In genomic region chr2:5825265-5825913, GRCm38 (mm10) we compare ENCODE assay signal across 17 mouse cellular contexts.
"Had no signal": no experiment of that assay in that cellular context is flagged by ENCODE, and none has a peak within 500 bp of the region (broad histone marks: within the 10 kb centered on the region; RNA-seq: fewer than 3 reads in every experiment).

No protein-coding gene starts in this region.

- H3K4me1 ChIP-seq: intestine, embryonic 15.5 days; kidney, embryonic 15.5 days; midbrain, embryonic 10.5 days; neural tube, embryonic 13.5 days had no signal

- H3K9ac ChIP-seq: intestine, embryonic 15.5 days; kidney, embryonic 15.5 days; neural tube, embryonic 13.5 days had no signal

- H3K27me3 ChIP-seq: intestine, embryonic 15.5 days; kidney, embryonic 15.5 days; megakaryocyte, embryonic 14.5 days; neural tube, embryonic 13.5 days had no signal

- DNase-seq: kidney, adult 11 months; kidney, adult 8-10 months; kidney, postnatal 10 days; kidney, postnatal 36 days; layer of hippocampus, postnatal 36 days; lung, adult 2 months; midbrain, embryonic 14.5 days; retina, postnatal 1 day; thymus, adult 18-20 months; thymus, postnatal 14 days; thymus, postnatal 4 days had no signal

- H3K9me3 ChIP-seq: intestine, embryonic 15.5 days; kidney, embryonic 15.5 days; megakaryocyte, embryonic 14.5 days; midbrain, embryonic 10.5 days; neural tube, embryonic 13.5 days had no signal

- H3K4me2 ChIP-seq: intestine, embryonic 15.5 days; kidney, embryonic 15.5 days; neural tube, embryonic 13.5 days had no signal

- H3K4me3 ChIP-seq: intestine, embryonic 15.5 days; kidney, embryonic 15.5 days; left cerebral cortex, adult 2 months; midbrain, embryonic 10.5 days; neural tube, embryonic 13.5 days had no signal

- H3K27ac ChIP-seq: intestine, embryonic 15.5 days; kidney, embryonic 15.5 days; left cerebral cortex, adult 2 months; midbrain, embryonic 10.5 days; neural tube, embryonic 13.5 days had no signal

- ATAC-seq: intestine, embryonic 15.5 days had no signal
